Mouse (Mus musculus): ENCODE data around the gene 2810021J22Rik. TPM values are rescaled to one million over a fixed set of nuclear protein-coding genes. Genes with fewer than 3 reads are reported as not detected.

Gene 2810021J22Rik
- total and polyA plus RNA-seq, 2 experiments from 2014 or later: 6.9 to 7.7 TPM

DNA sequence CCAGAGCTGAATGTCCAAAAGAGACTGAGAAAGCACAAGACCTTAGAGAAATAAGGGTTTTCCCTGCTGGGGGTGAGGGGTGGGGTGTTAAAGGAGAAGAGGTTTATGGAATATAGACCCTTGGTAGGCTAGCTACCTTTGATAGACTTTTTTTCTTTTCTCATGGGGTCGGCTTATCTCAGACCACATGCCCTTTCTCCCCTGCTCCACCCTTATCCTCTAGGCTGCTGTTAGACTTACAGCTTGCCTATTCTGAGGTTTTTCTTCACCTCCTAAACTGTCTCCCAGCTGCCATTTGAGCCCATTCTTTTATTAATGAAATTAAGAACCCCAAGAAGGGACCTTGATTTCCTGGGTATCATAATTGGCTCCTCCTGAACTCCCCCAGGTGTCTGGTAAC is 46.8 kb downstream of the 2810021J22Rik start:
- TF ChIP-seq CTCF (IDR thresholded peaks at IDR 0.05; ENCODE audit: low read depth): no peak
- WGBS: 92% methylated on average over 1 of the region's 1 CpGs
- no peak for ATAC-seq

DNA sequence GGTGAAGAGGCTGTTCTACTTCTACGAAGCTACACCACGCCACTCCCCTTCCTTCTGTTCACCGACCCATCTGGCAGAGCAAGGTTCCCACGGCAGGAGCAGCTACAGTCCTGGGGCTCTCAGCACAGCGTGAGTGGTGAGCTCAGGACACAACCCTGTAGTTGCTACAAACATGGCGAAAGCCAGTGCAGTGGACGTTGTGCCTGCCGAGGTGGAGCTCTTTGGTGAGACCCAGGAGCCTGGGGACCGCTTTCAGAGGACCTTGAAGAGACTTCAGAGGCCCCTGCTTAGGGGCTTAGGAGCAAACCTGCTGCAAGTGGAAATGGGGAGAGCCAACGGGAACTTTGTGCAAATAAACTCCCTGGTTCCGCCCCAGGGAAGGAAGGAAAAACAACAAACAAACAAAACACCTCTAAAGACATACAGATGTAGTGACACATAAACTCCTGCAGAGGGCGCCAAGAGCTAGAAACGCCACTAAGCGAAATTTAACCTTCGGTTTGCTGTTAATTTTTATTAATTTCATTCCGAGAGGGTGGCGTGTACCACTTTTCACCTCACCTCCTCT is 47.5 kb downstream of the 2810021J22Rik start:
- Histone ChIP-seq H3K9ac (replicated peaks; ENCODE audit: low read length) (peak overlapping the region; percentile 51), H3K4me1 (ENCODE audit: insufficient read depth, low read length) (no peaks in the 10 kb centered on the region), H3K36me3 (ENCODE audit: insufficient read depth, low read length) (no peaks in the 10 kb centered on the region), H3K27me3 (ENCODE audit: insufficient read depth, low read length) (no peaks in the 10 kb centered on the region), H3K4me3 (ENCODE audit: low read length) (peak overlapping the region; percentile 33), H3K4me2 (ENCODE audit: low read depth, low read length) (peak overlapping the region; percentile 68), H3K9me3 (ENCODE audit: low read length) (no peaks in the 10 kb centered on the region), H3K27ac (peak overlapping the region; percentile 48; the same call in 1 of the 2 replicates)
- DNase-seq (ENCODE audit: low spot score) (peak; percentile 76), ATAC-seq (0 out of 2 replicates have a peak, but pooled peaks have one; percentile 24)
- WGBS: 10% methylated on average over 17 of the region's 17 CpGs
- TF ChIP-seq CTCF (IDR thresholded peaks at IDR 0.05; ENCODE audit: low read depth): peak; percentile 80

More for the DNA sequence above, 46.8 kb downstream of the 2810021J22Rik start:
- no peaks in the 10 kb centered on the region for H3K4me1 ChIP-seq (ENCODE audit: insufficient read depth, low read length)
- H3K27me3 ChIP-seq (ENCODE audit: insufficient read depth, low read length): no peaks in the 10 kb centered on the region
- H3K9ac ChIP-seq (replicated peaks; ENCODE audit: low read length): peak overlapping the region; percentile 51
- no peak overlapping the region for H3K27ac ChIP-seq
- no peak for DNase-seq (ENCODE audit: low spot score)
- peak overlapping the region; percentile 68; the same call in 1 of the 2 replicates for H3K4me2 ChIP-seq (ENCODE audit: low read depth, low read length)
- no peaks in the 10 kb centered on the region for H3K9me3 ChIP-seq (ENCODE audit: low read length)
- H3K36me3 ChIP-seq (ENCODE audit: insufficient read depth, low read length): no peaks in the 10 kb centered on the region
- no peak overlapping the region for H3K4me3 ChIP-seq (ENCODE audit: low read length)

DNA sequence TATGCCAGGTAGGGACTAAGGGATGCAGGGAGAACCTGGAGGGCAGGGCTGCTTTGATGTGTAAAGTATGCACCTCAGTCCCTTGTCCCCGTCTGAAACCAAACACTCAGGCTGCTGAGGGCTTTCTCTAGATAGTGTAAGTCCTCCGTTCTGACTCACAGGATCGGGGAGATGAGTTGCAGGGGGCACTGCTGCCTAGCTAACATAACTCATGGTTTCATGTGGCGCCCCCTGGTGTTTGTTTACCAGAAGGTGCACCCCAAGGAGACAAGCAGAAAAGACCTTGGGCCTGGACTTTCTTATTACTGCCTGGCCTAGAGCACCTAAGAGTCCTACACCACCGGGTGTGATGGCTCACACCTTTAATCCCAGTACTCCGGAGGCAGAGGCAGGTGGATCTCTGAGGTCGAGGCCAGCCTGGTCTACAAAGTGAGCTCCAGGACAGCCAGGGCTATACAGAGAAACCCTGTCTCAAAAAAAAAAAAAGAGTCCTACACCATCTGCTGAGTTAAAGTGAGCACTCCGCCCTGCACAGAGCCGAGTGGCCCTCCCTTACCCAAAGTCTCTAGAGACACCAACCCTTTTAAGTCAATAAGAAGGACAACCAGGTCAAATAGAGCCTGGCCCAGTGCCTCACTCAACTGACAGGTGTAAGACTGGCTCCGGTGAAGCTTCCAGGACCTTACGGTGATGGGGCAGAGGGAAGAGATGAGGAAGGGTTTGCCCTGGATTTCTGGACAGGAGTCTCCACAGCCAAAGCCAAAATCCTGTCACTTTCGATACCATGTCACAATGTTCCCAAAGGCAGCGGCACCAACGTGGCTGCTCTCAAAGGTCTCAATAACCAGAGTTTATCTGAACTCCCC is 50.1 kb downstream of the 2810021J22Rik start:
- Histone ChIP-seq H3K4me2 (ENCODE audit: low read depth, low read length) (no peak overlapping the region), H3K9ac (replicated peaks; ENCODE audit: low read length) (no peak overlapping the region), H3K36me3 (ENCODE audit: insufficient read depth, low read length) (no peaks in the 10 kb centered on the region), H3K27ac (no peak overlapping the region), H3K9me3 (ENCODE audit: low read length) (no peaks in the 10 kb centered on the region), H3K27me3 (ENCODE audit: insufficient read depth, low read length) (no peaks in the 10 kb centered on the region), H3K4me1 (ENCODE audit: insufficient read depth, low read length) (no peaks in the 10 kb centered on the region), H3K4me3 (ENCODE audit: low read length) (no peak overlapping the region)
- DNase-seq (ENCODE audit: low spot score): peak; percentile 23
- TF ChIP-seq CTCF (IDR thresholded peaks at IDR 0.05; ENCODE audit: low read depth): peak; percentile 52
- ATAC-seq: 0 out of 2 replicates have a peak, but pooled peaks have one; percentile 4
- WGBS: 43% methylated on average over 14 of the region's 14 CpGs

DNA sequence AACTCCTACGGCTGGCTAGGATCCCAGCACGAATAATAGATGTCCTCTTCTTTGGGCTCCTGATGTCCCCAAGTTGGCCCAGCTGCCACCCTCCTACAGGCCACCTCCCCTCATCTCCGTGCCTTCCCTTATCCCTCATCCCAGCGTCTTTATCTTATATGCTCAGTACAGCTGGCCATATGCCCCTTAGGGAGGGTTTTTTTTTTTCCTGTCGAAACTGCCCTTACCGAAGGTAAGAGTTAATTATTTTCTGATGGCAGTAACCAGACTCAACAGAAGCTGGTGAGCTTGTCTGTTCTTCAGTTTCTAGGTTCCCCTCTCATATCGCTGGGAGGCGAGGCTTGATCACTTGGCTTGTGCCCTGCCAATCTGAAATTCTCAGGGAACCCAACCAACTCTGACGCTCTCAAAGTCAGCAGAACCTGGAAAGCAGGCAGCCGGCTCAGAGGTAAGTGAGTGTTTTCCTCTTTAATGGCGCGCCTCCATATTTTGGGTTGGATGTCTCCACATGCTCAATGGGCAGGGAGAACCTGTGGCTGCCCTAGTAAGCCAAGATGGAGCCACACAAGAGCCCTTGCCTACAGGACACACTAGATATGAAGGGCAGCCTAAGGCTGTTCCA is 50.8 kb downstream of the 2810021J22Rik start, which contains the start of gene Btnl10:
Gene Btnl10 (plus strand): TSS at position 164 of the 622 bp plus-strand sequence.
- 80% methylated on average over 12 of the region's 12 CpGs for WGBS
- no peak within 1 kb of the TSS for H3K4me2 ChIP-seq (ENCODE audit: low read depth, low read length)

DNA sequence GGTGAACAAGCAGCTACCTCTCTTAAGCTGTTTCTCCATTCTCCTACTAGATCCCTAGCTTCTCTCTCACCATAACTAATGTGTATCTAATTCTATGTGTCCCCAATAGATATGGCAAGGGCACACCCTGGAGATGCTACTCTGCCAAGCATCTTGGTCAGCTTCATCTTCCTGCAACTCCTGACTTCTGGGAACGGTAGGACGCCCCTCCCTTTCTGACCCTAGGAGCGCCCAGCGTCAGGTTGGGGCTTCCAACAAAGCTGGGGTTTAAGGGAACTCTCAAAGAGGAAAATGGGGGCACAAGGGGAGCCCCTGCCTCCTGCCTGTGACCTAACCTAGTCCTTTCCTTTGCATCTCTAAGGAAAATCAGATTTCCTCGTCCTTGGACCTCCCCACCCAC is 51.7 kb downstream of the 2810021J22Rik start:
- Histone ChIP-seq H3K4me1 (ENCODE audit: insufficient read depth, low read length) (no peaks in the 10 kb centered on the region), H3K9ac (replicated peaks; ENCODE audit: low read length) (no peak overlapping the region), H3K36me3 (ENCODE audit: insufficient read depth, low read length) (no peaks in the 10 kb centered on the region), H3K4me2 (ENCODE audit: low read depth, low read length) (no peak overlapping the region), H3K27ac (no peak overlapping the region), H3K27me3 (ENCODE audit: insufficient read depth, low read length) (no peaks in the 10 kb centered on the region), H3K9me3 (ENCODE audit: low read length) (no peaks in the 10 kb centered on the region), H3K4me3 (ENCODE audit: low read length) (no peak overlapping the region)
- WGBS: 73% methylated on average over 5 of the region's 5 CpGs
- ATAC-seq: no peak
- no peak for TF ChIP-seq CTCF (IDR thresholded peaks at IDR 0.05; ENCODE audit: low read depth)
- DNase-seq (ENCODE audit: low spot score): no peak

More for the DNA sequence above, 50.8 kb downstream of the 2810021J22Rik start, which contains the start of gene Btnl10:
- no peak for TF ChIP-seq CTCF (IDR thresholded peaks at IDR 0.05; ENCODE audit: low read depth)
- no peaks in the 10 kb centered on the region for H3K4me1 ChIP-seq (ENCODE audit: insufficient read depth, low read length)
- H3K4me3 ChIP-seq (ENCODE audit: low read length): no peak within 1 kb of the TSS
- ATAC-seq: no peak
- H3K36me3 ChIP-seq (ENCODE audit: insufficient read depth, low read length): no peaks in the 10 kb centered on the region
- no peaks in the 10 kb centered on the region for H3K27me3 ChIP-seq (ENCODE audit: insufficient read depth, low read length)
- DNase-seq (ENCODE audit: low spot score): no peak
- H3K27ac ChIP-seq: no peak within 1 kb of the TSS
- H3K9me3 ChIP-seq (ENCODE audit: low read length): no peaks in the 10 kb centered on the region
- no peak within 1 kb of the TSS for H3K9ac ChIP-seq (replicated peaks; ENCODE audit: low read length)

DNA sequence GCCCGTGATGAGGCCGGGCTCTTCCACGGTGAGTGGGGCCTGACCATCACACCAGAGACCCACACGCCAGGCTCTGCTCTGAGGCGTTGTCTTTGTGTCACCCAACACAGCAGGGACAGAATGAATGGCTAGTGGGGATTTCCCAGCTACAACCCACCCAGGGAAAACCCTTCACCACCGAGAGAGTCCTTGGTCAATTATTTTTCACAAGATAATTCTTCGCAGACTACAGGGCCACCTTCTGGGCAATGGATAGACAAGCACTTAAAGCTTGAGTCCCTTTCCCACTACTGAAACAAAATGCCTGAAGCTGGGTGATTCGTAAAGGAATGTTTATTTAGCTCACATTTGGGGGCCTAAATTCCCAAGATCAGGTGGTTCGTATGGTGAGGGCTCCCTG is 55.4 kb downstream of the 2810021J22Rik start:
- Histone ChIP-seq H3K4me3 (ENCODE audit: low read length) (no peak overlapping the region), H3K27ac (no peak overlapping the region), H3K4me1 (ENCODE audit: insufficient read depth, low read length) (no peaks in the 10 kb centered on the region), H3K27me3 (ENCODE audit: insufficient read depth, low read length) (no peaks in the 10 kb centered on the region), H3K9me3 (ENCODE audit: low read length) (no peaks in the 10 kb centered on the region), H3K9ac (replicated peaks; ENCODE audit: low read length) (no peak overlapping the region), H3K4me2 (ENCODE audit: low read depth, low read length) (no peak overlapping the region), H3K36me3 (ENCODE audit: insufficient read depth, low read length) (no peaks in the 10 kb centered on the region)
- DNase-seq (ENCODE audit: low spot score) (no peak), ATAC-seq (no peak)
- WGBS: 89% methylated on average over 9 of the region's 9 CpGs
- no peak for TF ChIP-seq CTCF (IDR thresholded peaks at IDR 0.05; ENCODE audit: low read depth)

All from hindbrain, postnatal 0 days (tissue).